Mouse (Mus musculus): ENCODE measurements at regions not wholly inside any gene's neighbourhood (a gene's known extent, or its start where the extent isn't known, plus 50 kb on each side); places are given as distances from the start of the nearest gene placed in this dataset.

DNA sequence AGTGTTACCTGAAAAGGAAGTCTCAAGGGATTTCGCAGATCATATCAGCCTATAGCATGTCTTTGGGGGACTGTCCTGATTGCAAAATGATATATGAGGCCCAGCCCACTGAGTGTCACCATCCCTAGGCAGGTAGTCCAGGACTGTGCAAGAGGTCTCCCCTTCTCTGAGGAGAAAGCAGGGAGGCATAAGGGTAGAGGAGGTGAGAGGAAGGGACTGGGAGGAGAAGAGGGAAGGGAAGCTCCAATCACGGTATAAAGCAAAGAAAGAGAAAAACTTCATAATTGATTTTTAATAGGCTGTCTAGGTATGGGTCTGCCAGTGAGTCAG is 291.1 kb upstream of the Map3k7 start:
- TF ChIP-seq CTCF (IDR thresholded peaks at IDR 0.05; ENCODE audit: control insufficient read depth, insufficient read depth, insufficient read length) = no peak
- no peak for TF ChIP-seq MAX (IDR thresholded peaks at IDR 0.05)
- no peak for TF ChIP-seq MYOG (IDR thresholded peaks at IDR 0.05; ENCODE audit: control insufficient read depth, extremely low read depth, insufficient read length)
- TF ChIP-seq USF1 (IDR thresholded peaks at IDR 0.05; ENCODE audit: low read depth) = no peak
- no peak for TF ChIP-seq CEBPB (IDR thresholded peaks at IDR 0.05; ENCODE audit: low read depth)
- no peak for TF ChIP-seq FOSL1 (IDR thresholded peaks at IDR 0.05; ENCODE audit: insufficient read depth, low read length, poor library complexity, severe bottlenecking)
- TF ChIP-seq MYOD1 (IDR thresholded peaks at IDR 0.05; ENCODE audit: control insufficient read depth, insufficient read length, low read depth) = no peak

Measured in C2C12 (cell line).